Mouse (Mus musculus): ENCODE results near the gene Tmem69. TPM values are rescaled to one million over a fixed set of nuclear protein-coding genes. Genes with fewer than 3 reads are reported as not detected.

The Tmem69 gene
- 8.5 TPM for polyA plus RNA-seq (2021)

DNA sequence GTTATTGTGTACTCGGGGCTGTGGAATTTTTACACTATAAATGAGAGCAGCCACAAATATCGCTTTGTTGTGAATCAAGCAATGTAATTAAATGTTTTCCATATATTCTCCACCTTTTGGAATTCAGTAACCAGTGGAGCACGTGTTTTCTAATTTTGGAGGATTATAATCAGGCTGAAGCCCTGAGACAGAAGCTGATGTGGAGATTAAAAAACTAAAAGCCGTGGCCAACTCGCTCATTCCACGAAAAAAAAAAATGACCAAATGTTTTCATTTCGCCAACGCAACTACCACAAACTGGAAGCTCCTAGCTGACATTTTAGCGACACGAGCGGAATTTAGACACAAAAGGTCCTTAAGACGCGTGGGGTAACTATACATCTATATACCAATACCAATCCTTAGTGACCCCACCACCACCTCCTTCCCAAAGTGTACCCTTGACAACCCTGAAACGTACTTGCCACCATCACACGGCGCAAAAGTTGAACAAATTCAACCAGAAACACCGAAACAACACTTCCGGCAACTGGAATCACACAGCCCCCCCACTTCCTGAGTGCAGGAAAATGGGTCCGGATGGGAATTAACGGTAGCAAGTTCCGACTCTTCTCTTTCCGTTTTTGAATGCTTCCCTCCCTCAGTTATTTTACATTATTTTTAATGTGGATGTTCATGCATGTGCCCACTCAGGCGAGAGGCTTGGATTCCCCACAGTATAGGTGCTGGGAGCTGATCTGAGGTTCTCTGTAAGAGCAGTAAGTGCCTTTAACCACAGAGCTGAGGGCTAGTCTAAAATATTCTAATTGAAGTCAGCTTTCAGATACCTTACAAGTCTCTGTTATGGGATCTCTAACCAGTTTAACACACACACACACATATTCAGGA, at the start of gene Tmem69:
TSS of gene Tmem69 (minus strand) at position 524 of the 888 bp plus-strand sequence.
- POLR2A ChIA-PET, result interaction anchor here (0.7 to 1.0 kb wide), 3 partner anchors 45 to 227 kb away, joined by 3 read pairs; no protein-coding TSS in a partner anchor

DNA sequence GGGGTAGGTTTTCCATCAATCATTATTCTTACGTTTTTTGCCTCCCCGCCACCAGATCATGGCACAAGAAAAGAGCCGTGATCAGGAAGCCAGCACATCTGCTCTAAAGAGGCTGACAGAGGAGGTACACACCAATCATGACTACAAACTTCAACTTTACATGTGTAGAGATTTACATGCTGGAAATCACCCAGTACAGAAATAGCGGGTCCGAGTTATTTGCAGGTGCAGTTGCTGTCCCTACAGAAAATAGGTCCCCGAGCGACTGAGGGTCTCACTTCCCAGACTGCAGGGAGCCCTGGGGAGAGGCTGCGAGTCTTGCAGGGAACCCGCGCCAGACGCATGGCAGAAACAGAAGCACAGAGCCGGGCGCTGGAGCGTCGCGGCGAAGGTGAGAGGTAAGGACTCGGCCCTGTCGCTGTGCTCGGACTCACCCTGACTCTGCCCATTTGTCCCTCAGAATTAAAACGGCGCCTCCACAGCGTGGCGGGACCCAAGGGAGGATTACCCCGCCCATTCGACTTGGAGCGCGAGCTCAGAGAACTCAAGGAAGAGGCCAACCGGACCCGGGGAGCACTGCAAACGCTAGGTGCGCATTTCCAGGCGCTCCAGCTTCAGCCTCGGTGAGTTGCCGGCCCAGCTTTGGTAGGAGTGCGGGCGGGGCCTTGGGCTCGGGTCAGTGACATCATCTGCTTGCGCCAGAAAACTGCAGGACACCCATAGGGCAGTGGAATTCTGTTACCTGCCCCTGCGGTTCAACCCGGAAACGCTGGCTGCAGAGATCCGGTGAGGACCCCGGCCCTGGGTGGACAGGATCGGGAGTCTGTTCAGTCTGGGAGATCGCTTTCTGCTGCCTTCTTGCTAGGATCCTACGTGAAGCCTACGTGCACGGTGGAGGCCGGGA, 41.5 kb upstream of the Tmem69 start:
- in situ Hi-C loops (cut with MboI; ENCODE audit: low pct_unique_long_range_greater_than_20kb), result no loop called here
- ATAC-seq (peak; percentile 89), DNase-seq (ENCODE audit: low read depth, low spot score) (peak; percentile 64)
- ChIA-PET CTCF (no interaction called here), POLR2A (interaction anchor here (0.6 kb wide), 1 partner anchor 47 kb away, joined by 4 read pairs; no protein-coding TSS in a partner anchor)
- no peak for TF ChIP-seq CTCF (IDR thresholded peaks at IDR 0.05)
- H3K27me3 ChIP-seq, result no peaks in the 10 kb centered on the region

More for the DNA sequence above, at the start of gene Tmem69:
- CTCF ChIA-PET, result no interaction called here
- no peak for ATAC-seq
- peak; percentile 24 for DNase-seq (ENCODE audit: low read depth, low spot score)
- TF ChIP-seq CTCF (IDR thresholded peaks at IDR 0.05), result no peak
- no peaks in the 10 kb centered on the region for H3K27me3 ChIP-seq
- in situ Hi-C loops (cut with MboI; ENCODE audit: low pct_unique_long_range_greater_than_20kb), result no loop called here

DNA sequence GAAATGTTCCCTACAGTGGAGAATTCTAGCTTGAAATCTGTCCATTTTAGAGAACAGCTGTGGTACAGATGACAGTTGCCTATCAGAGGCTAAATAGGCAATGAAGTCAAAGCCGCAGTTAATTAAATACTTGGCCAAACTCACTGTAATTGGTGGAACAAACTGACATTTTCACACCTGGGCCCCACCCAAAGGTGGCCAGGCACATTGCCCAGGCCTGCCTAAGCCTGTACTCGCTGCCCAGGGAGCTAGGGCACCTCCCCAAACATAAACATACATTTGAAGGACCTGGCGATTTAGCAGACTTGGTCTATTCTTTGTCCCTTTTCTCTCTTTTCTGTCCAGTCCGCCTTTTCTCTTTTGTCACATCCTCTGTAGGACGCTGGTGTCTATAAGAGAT, 40.6 kb upstream of the Tmem69 start, which contains the start of gene Ccdc17:
TSS of gene Ccdc17 (plus strand) at position 276 of the 400 bp plus-strand sequence.
- no peak for DNase-seq (ENCODE audit: low read depth, low spot score)
- TF ChIP-seq CTCF (IDR thresholded peaks at IDR 0.05), result no peak
- ATAC-seq, result no peak
- no peaks in the 10 kb centered on the region for H3K27me3 ChIP-seq
- in situ Hi-C loops (cut with MboI; ENCODE audit: low pct_unique_long_range_greater_than_20kb), result no loop called here
- CTCF ChIA-PET, result interaction anchor here (1.8 kb wide), 1 partner anchor 253 kb away, joined by 6 read pairs; no protein-coding TSS in a partner anchor
- POLR2A ChIA-PET, result no interaction called here

DNA sequence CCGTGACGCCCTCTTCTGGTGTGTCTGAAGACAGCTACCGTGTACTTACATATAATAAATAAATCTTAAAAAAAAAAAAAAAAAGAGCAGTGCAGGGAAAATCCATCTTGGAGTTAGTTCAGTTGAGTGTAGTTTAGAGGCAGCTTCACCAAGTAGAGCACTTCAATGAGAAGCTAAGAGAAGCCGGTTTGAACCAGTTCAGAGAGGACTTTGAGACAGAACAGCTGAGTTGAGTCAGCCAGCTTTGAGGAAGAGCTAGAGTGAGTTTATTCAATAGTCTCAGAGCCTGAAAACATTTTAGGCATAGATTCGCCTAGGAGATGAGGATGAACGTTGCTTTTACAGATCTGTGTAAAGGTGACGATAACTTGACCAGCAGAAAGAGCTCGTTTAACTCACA, 40.1 kb upstream of the Tmem69 start:
- ChIA-PET POLR2A (no interaction called here), CTCF (interaction anchor here (1.8 kb wide), 1 partner anchor 253 kb away, joined by 6 read pairs; no protein-coding TSS in a partner anchor)
- no peak for DNase-seq (ENCODE audit: low read depth, low spot score)
- H3K27me3 ChIP-seq, result no peaks in the 10 kb centered on the region
- in situ Hi-C loops (cut with MboI; ENCODE audit: low pct_unique_long_range_greater_than_20kb), result no loop called here
- no peak for TF ChIP-seq CTCF (IDR thresholded peaks at IDR 0.05)
- ATAC-seq, result no peak

DNA sequence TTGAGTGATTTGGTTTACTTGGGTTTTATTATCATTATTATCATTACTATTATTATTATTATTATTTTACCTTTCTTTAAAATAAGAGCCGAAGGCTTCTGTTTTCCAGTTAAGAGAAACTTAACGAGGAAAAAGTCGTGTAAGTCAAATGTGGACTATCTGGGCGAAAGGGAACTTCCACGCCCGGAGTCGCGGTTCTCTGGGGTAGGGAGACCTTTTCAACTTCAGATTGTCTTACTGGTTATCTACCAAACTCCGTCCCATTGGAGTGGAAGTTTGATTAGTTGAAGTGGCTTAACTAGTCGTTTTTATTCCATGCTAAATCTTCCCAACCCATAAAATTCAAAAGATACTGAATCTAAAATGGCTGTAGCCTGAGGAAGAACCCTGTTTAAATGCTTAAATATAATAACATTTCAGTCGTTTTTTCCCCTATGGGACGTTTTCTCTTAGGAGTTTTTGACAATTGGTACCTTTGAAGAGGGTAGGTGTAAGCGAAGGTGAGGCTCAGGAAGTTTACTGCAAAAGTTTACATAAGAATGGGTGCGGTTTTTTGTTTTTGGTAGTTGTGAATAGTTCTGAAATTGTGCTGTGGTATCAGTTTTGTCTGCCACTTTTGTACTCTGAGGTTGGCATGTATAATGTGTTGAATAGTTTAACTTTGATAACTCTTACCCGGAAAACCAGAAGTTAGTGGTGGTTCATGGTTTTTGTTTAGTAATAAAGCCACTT, 2.6 kb upstream of the Tmem69 start:
- no peak for ATAC-seq
- TF ChIP-seq CTCF (IDR thresholded peaks at IDR 0.05), result no peak
- in situ Hi-C loops (cut with MboI; ENCODE audit: low pct_unique_long_range_greater_than_20kb), result no loop called here
- POLR2A ChIA-PET, result no interaction called here
- CTCF ChIA-PET, result no interaction called here
- H3K27me3 ChIP-seq, result no peaks in the 10 kb centered on the region
- DNase-seq (ENCODE audit: low read depth, low spot score), result no peak

DNA sequence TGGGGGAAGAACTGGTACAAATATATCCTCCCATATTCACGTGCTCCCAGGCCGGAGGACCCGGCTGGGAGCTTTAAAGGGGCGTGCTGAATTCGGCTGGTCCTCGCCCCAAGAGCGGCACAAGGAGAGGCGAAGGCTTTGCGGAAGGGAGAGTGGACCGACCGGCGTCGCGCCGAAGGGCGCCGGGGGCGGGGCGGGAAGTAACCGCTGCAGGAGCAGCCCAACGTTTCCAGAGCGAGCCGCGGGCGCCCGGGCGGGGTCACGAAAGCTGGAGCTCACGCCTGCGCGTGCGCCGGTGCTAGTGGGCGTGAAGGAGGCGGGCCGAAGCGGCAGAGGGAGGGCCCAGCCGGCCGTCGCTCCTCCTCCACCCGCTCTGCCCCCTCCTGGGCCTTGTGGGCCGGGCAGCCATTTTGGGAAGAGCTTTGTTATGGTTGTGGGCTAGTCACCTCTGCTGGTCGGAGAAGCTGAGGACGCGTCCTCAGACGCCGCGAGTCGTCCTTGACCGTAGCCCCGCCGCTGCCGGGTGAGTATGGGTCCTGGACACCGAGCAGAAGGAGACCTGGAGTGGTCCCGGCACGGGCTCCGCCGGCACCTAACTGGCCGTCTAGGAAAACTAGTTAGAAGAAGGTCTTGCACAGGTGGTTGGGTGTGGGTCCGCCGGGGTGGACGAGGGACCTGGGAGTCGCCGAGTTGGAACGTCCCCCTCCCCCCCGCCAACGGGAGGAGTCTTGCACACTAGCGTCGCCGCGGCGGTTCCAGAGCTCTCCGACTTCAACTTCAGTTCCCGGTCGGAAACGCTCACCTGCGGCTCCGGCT, 1.8 kb upstream of the Tmem69 start, which contains the start of gene Gpbp1l1:
TSS of gene Gpbp1l1 (plus strand) at position 353 of the 816 bp plus-strand sequence.
- no peaks in the 10 kb centered on the region for H3K27me3 ChIP-seq
- CTCF ChIA-PET, result no interaction called here
- in situ Hi-C loops (cut with MboI; ENCODE audit: low pct_unique_long_range_greater_than_20kb), result no loop called here
- ATAC-seq (peak; percentile 81), DNase-seq (ENCODE audit: low read depth, low spot score) (peak; percentile 68)
- no peak for TF ChIP-seq CTCF (IDR thresholded peaks at IDR 0.05)
- POLR2A ChIA-PET, result interaction anchor here (1.3 kb wide), 1 partner anchor 215 kb away, joined by 3 read pairs; no protein-coding TSS in a partner anchor

DNA sequence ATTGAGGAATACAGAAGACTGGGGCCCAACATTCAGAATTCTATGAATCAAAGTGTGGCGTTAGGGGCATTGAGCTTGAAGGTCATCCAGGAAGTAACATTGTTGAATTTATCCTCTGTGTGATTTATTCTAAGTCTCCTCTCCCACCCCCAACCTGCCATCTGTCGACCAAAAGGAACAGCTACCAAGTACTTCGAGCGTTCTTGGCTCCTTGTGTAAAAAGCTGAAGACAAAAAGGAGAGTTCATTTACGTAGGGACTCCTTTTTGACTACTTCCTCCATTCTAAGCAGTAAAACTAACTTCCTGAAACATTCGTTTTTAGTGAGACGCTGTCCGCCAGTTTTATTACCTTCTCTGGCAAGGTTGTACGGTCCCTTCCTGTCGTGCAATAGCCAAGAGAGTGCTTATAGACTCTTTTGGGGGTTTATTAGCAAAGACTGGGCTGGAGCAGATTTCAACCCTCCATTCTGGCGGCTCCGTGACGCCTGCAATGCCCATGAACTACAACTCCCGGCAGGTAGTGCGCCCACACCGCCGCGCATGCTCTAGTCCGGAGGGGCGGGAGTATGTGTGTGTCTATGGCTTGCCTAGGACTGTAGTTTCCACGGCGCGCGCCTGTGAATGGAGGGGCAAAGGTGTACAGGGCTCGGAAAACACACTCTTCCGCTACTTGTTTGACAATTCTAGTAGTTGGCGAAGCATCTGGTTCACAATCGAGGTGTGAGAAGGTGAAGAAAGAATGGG, 997 bp upstream of the Tmem69 start:
- in situ Hi-C loops (cut with MboI; ENCODE audit: low pct_unique_long_range_greater_than_20kb), result no loop called here
- no peaks in the 10 kb centered on the region for H3K27me3 ChIP-seq
- DNase-seq (ENCODE audit: low read depth, low spot score) (peak; percentile 51), ATAC-seq (peak; percentile 92)
- ChIA-PET CTCF (no interaction called here), POLR2A (interaction anchor here (0.7 to 1.3 kb wide), 3 partner anchors 46 to 214 kb away, joined by 3 read pairs; no protein-coding TSS in a partner anchor)
- TF ChIP-seq CTCF (IDR thresholded peaks at IDR 0.05), result no peak

DNA sequence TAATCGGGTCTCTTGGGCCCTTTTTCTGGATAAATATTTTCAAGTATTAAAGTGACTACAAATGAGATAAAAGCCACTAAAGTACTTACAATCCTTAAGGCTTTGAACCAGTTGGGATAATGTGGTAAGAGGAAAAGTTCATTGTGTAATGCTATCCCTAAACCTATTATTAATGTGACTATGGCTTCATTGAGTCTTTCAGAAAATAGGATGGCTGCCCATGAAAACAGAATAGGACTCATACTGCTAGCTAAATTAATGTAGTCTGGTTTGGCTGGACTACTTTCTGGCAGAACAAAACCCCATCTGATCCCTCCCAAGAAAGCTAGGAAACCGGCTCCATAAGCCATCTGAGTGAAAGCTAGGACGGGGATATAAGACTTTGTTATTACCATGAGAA, 2.7 kb downstream of the Tmem69 start:
- TF ChIP-seq CTCF (IDR thresholded peaks at IDR 0.05), result no peak
- CTCF ChIA-PET, result interaction anchor here (1.0 to 1.3 kb wide), 2 partner anchors 14 to 45 kb away, joined by 3 read pairs; partner anchors contain the start of gene Ipp
- in situ Hi-C loops (cut with MboI; ENCODE audit: low pct_unique_long_range_greater_than_20kb), result no loop called here

More for the DNA sequence above, 2.7 kb downstream of the Tmem69 start:
- DNase-seq (ENCODE audit: low read depth, low spot score), result no peak
- H3K27me3 ChIP-seq, result no peaks in the 10 kb centered on the region
- ATAC-seq, result no peak
- POLR2A ChIA-PET, result interaction anchor here (0.8 to 1.7 kb wide), 2 partner anchors 14 to 296 kb away, joined by 4 read pairs; no protein-coding TSS in a partner anchor

Measured in Patski (cell line).